Mouse (Mus musculus) spleen, postnatal 36 days (tissue): ENCODE data around the gene Olfr203.
"Not testable (repeated sequence)": the region's sequence is repeated elsewhere in the genome, so short reads cannot be mapped to it uniquely, and the experiment has no call there.

Experiments used
- DNase-seq, 2 experiments: peaks; one replicate each; pipeline ENCODE4 v3.0.0; 2022; ENCODE audit warnings: low spot score in 2 of 2, mixed read lengths in 1 of 2

Gene Olfr203

GRCm38 (mm10) chr16:59298581-59298980 is at the start of gene Olfr203:
Gene Olfr203, plus strand, starts transcription at chr16:59298881.
- DNase-seq, result no peak

- DNase-seq, result no peak
These were observed 49.0 kb upstream of the Olfr203 start for GRCm38 (mm10) chr16:59249684-59250083.

- not testable (repeated sequence) for DNase-seq
These were observed 29.6 kb upstream of the Olfr203 start for GRCm38 (mm10) chr16:59269097-59269496.

- not testable (repeated sequence) for DNase-seq
These were observed 26.1 kb upstream of the Olfr203 start, which contains the start of gene Olfr201 for GRCm38 (mm10) chr16:59272532-59272931. Gene Olfr201, minus strand, starts transcription at chr16:59272632.

- no peak for DNase-seq
These were observed 18.1 kb upstream of the Olfr203 start for GRCm38 (mm10) chr16:59280542-59280941.

- no peak for DNase-seq
These were observed 15.2 kb upstream of the Olfr203 start for GRCm38 (mm10) chr16:59283476-59283875.

- DNase-seq, result no peak
These were observed 12.0 kb upstream of the Olfr203 start, which contains the start of gene Olfr202 for GRCm38 (mm10) chr16:59286693-59287092. Gene Olfr202, minus strand, starts transcription at chr16:59286793.

- DNase-seq, result not testable (repeated sequence)
These were observed 11.1 kb upstream of the Olfr203 start for GRCm38 (mm10) chr16:59287576-59287975.

GRCm38 (mm10) chr16:59318148-59318547 is 19.5 kb downstream of the Olfr203 start, which contains the start of gene Olfr204:
Gene Olfr204, minus strand, starts transcription at chr16:59318248.
- no peak for DNase-seq

- not testable (repeated sequence) for DNase-seq
These were observed 24.6 kb downstream of the Olfr203 start for GRCm38 (mm10) chr16:59323262-59323661.

GRCm38 (mm10) chr16:59331038-59331437 is 32.4 kb downstream of the Olfr203 start, which contains the start of gene Olfr205:
Gene Olfr205, minus strand, starts transcription at chr16:59331138.
- DNase-seq, result no peak

- no peak for DNase-seq
These were observed 50.5 kb downstream of the Olfr203 start, which contains the start of gene Olfr206 for GRCm38 (mm10) chr16:59349146-59349545. Gene Olfr206, minus strand, starts transcription at chr16:59349246.
